Mouse (Mus musculus): ENCODE measurements around the gene Terf2.

DNA sequence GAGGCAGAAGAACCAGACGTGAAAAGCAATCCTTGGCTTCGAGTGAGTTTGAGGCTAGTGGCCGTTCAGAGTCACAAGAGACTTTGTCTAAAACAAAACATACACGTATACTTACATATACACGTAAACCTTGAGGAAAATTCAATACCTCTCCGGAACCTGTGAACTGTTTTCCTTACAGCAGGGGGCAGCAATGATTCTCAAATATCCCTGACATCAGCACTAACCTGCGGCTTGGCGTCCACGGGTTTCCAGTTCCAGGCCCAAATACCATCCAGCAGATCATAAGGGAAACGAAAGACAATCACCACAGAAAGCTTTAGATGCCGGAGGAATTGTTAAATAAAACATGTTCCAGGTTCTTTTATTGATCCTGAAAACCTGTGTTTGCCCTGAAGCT, 19.7 kb upstream of the Terf2 start:
- TF ChIP-seq POLR2A (IDR thresholded peaks at IDR 0.05; ENCODE audit: insufficient read depth, low read depth, low read length): no peak
- no peak for TF ChIP-seq CTCF (IDR thresholded peaks at IDR 0.05; ENCODE audit: insufficient read depth, low read depth, low read length)

Measured in olfactory bulb, adult 2 months (tissue).